Mouse (Mus musculus): ENCODE measurements around the gene Col5a1. TPM values are rescaled to one million over a fixed set of nuclear protein-coding genes. Genes with fewer than 3 reads are reported as not detected.

Gene Col5a1
- polyA plus RNA-seq, 1 experiment from 2014 or later, result 29.0 TPM

DNA sequence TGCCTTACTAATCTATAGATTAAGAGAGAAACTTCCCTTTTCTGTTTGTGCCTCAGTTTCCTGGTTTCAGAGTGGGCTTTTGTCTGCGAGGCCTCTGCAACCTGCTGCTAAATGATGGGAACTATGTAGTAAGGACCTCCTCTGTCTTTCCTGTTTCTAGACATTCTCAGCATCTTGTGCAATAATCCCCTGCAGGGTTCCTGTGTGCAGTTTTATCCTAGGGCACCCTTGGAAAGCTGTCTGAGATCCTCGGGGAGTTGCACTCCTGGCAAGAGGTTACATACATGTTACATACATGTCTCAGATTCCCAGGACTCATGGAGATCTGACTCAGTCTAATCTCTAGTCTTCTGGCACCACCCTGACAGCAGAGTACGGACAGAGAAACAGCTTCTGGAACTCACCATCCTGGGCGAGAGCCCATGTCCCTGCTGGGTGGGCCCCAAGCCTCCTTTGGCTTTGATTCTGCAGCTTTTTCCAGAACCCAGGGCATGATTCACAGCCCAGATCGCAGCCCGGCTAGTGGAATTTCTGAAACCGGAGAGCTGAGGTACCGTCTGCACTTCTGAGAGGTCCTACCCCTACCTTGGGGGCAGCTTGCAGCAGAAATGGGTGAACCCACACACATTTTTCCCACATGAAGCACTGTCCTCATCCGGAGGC, 24.5 kb upstream of the Col5a1 start:
- ATAC-seq (ENCODE audit: low FRiP score), result no peak
- Histone ChIP-seq H3K27ac (ENCODE audit: low read depth, low read length) (no peak overlapping the region), H3K4me3 (ENCODE audit: low read depth, low read length) (no peak overlapping the region), H3K27me3 (ENCODE audit: control insufficient read depth, insufficient read depth, low read length) (peaks cover 2% of the 10 kb centered on the region; the same call in 1 of the 2 replicates), H3K36me3 (ENCODE audit: control insufficient read depth, insufficient read depth, low read length) (no peaks in the 10 kb centered on the region), H3K9me3 (ENCODE audit: control insufficient read depth, low read length) (no peaks in the 10 kb centered on the region), H3K4me1 (replicated peaks; ENCODE audit: control insufficient read depth, insufficient read depth, low read length) (0 out of 2 replicates have a peak, but pooled peaks cover 3% of the 10 kb centered on the region), H3K9ac (ENCODE audit: low read depth, low read length) (no peak overlapping the region), H3K4me2 (replicated peaks; ENCODE audit: low read depth, low read length) (no peak overlapping the region)
- no peak for DNase-seq (ENCODE audit: low spot score)
- WGBS, result 88% methylated on average over 9 of the region's 9 CpGs

DNA sequence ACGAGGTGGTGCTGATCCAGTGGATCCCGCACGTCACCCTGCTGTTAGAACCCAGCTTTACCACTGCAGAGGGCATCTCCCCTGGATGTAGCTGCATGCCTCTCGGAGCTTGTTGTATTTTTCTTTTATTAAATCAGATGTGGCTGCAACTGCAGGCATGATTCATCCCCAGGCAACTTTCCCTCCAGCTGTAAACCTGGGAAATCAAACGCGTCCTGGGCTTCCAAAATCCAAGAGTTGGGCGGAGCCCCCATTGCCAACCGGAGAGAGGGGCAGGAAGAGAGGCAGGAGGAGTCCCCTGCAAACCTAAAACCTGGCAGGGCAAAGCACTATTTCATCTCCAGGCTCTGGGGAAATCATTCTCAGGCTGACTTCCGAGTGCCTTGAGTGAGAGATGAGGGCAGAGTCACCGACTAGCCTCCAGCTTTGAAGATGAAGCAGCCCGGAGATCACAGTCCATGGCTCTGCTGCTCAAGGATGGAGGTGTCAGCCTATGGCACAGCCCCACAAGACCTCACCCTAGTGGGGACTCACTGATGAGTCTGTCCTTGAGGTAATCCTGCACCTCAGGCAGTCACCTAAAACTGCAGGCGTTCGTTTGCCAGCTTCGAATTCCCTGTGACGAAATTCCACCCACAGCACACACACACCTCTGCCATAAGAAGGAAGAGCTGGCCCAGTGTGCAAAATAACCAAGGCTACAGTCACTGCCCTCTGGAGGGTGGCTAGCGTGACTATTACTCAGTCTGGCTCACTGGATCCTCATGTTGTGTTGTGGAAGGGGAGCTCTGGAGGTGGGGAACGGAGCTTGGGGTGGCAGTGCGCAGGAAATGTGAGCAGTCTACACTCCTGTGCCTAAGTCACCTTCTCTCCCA, 21.5 kb upstream of the Col5a1 start:
- WGBS, result 76% methylated on average over 18 of the region's 18 CpGs

GRCm38 (mm10) chr2:27870586-27870985, 15.6 kb upstream of the Col5a1 start:
- no peak overlapping the region for H3K27ac ChIP-seq (ENCODE audit: low read depth, low read length)
- no peak overlapping the region for H3K4me3 ChIP-seq (ENCODE audit: low read depth, low read length)
- no peaks in the 10 kb centered on the region for H3K36me3 ChIP-seq (ENCODE audit: control insufficient read depth, insufficient read depth, low read length)
- no peak overlapping the region for H3K9ac ChIP-seq (ENCODE audit: low read depth, low read length)
- DNase-seq (ENCODE audit: low spot score), result no peak
- H3K4me2 ChIP-seq (replicated peaks; ENCODE audit: low read depth, low read length), result no peak overlapping the region
- WGBS, result 86% methylated on average over 1 of the region's 1 CpGs
- ATAC-seq (ENCODE audit: low FRiP score), result no peak
- no peaks in the 10 kb centered on the region for H3K4me1 ChIP-seq (replicated peaks; ENCODE audit: control insufficient read depth, insufficient read depth, low read length)
- no peaks in the 10 kb centered on the region for H3K27me3 ChIP-seq (ENCODE audit: control insufficient read depth, insufficient read depth, low read length)
- H3K9me3 ChIP-seq (ENCODE audit: control insufficient read depth, low read length), result no peaks in the 10 kb centered on the region

More for the DNA sequence above, 21.5 kb upstream of the Col5a1 start:
- no peaks in the 10 kb centered on the region for H3K36me3 ChIP-seq (ENCODE audit: control insufficient read depth, insufficient read depth, low read length)
- no peak overlapping the region for H3K4me2 ChIP-seq (replicated peaks; ENCODE audit: low read depth, low read length)
- ATAC-seq (ENCODE audit: low FRiP score), result no peak
- H3K27ac ChIP-seq (ENCODE audit: low read depth, low read length), result no peak overlapping the region
- H3K9me3 ChIP-seq (ENCODE audit: control insufficient read depth, low read length), result no peaks in the 10 kb centered on the region
- 0 out of 2 replicates have a peak, but pooled peaks cover 3% of the 10 kb centered on the region for H3K4me1 ChIP-seq (replicated peaks; ENCODE audit: control insufficient read depth, insufficient read depth, low read length)
- DNase-seq (ENCODE audit: low spot score), result no peak
- H3K4me3 ChIP-seq (ENCODE audit: low read depth, low read length), result no peak overlapping the region
- H3K9ac ChIP-seq (ENCODE audit: low read depth, low read length), result no peak overlapping the region
- H3K27me3 ChIP-seq (ENCODE audit: control insufficient read depth, insufficient read depth, low read length), result no peaks in the 10 kb centered on the region; the same call in 1 of the 2 replicates

GRCm38 (mm10) chr2:27871056-27871455, 15.2 kb upstream of the Col5a1 start:
- H3K27me3 ChIP-seq (ENCODE audit: control insufficient read depth, insufficient read depth, low read length), result no peaks in the 10 kb centered on the region
- no peak for DNase-seq (ENCODE audit: low spot score)
- WGBS, result 60% methylated on average over 4 of the region's 4 CpGs

GRCm38 (mm10) chr2:27872276-27872675, 13.9 kb upstream of the Col5a1 start:
- Histone ChIP-seq H3K9ac (ENCODE audit: low read depth, low read length) (no peak overlapping the region), H3K9me3 (ENCODE audit: control insufficient read depth, low read length) (no peaks in the 10 kb centered on the region), H3K27ac (ENCODE audit: low read depth, low read length) (no peak overlapping the region), H3K27me3 (ENCODE audit: control insufficient read depth, insufficient read depth, low read length) (no peaks in the 10 kb centered on the region), H3K4me1 (replicated peaks; ENCODE audit: control insufficient read depth, insufficient read depth, low read length) (no peaks in the 10 kb centered on the region), H3K36me3 (ENCODE audit: control insufficient read depth, insufficient read depth, low read length) (no peaks in the 10 kb centered on the region), H3K4me3 (ENCODE audit: low read depth, low read length) (no peak overlapping the region), H3K4me2 (replicated peaks; ENCODE audit: low read depth, low read length) (no peak overlapping the region)
- ATAC-seq (ENCODE audit: low FRiP score) (no peak), DNase-seq (ENCODE audit: low spot score) (no peak)
- 76% methylated on average over 3 of the region's 3 CpGs for whole genome bisulfite sequencing

More at GRCm38 (mm10) chr2:27871056-27871455, 15.2 kb upstream of the Col5a1 start:
- ATAC-seq (ENCODE audit: low FRiP score), result no peak
- Histone ChIP-seq H3K9ac (ENCODE audit: low read depth, low read length) (no peak overlapping the region), H3K4me3 (ENCODE audit: low read depth, low read length) (no peak overlapping the region), H3K4me1 (replicated peaks; ENCODE audit: control insufficient read depth, insufficient read depth, low read length) (no peaks in the 10 kb centered on the region), H3K36me3 (ENCODE audit: control insufficient read depth, insufficient read depth, low read length) (no peaks in the 10 kb centered on the region), H3K27ac (ENCODE audit: low read depth, low read length) (no peak overlapping the region), H3K9me3 (ENCODE audit: control insufficient read depth, low read length) (no peaks in the 10 kb centered on the region), H3K4me2 (replicated peaks; ENCODE audit: low read depth, low read length) (no peak overlapping the region)

- Histone ChIP-seq H3K27me3 (ENCODE audit: control insufficient read depth, insufficient read depth, low read length) (no peaks in the 10 kb centered on the region), H3K4me1 (replicated peaks; ENCODE audit: control insufficient read depth, insufficient read depth, low read length) (no peaks in the 10 kb centered on the region), H3K36me3 (ENCODE audit: control insufficient read depth, insufficient read depth, low read length) (no peaks in the 10 kb centered on the region), H3K9me3 (ENCODE audit: control insufficient read depth, low read length) (no peaks in the 10 kb centered on the region), H3K9ac (ENCODE audit: low read depth, low read length) (no peak overlapping the region), H3K4me3 (ENCODE audit: low read depth, low read length) (no peak overlapping the region), H3K27ac (ENCODE audit: low read depth, low read length) (no peak overlapping the region), H3K4me2 (replicated peaks; ENCODE audit: low read depth, low read length) (no peak overlapping the region)
- DNase-seq (ENCODE audit: low spot score), result no peak
- WGBS, result 79% methylated on average over 5 of the region's 5 CpGs
- no peak for ATAC-seq (ENCODE audit: low FRiP score)
Observed at GRCm38 (mm10) chr2:27873030-27873429, 13.2 kb upstream of the Col5a1 start.

GRCm38 (mm10) chr2:27874596-27874995, 11.6 kb upstream of the Col5a1 start:
- Histone ChIP-seq H3K4me2 (replicated peaks; ENCODE audit: low read depth, low read length) (no peak overlapping the region), H3K9ac (ENCODE audit: low read depth, low read length) (no peak overlapping the region), H3K27me3 (ENCODE audit: control insufficient read depth, insufficient read depth, low read length) (no peaks in the 10 kb centered on the region), H3K27ac (ENCODE audit: low read depth, low read length) (no peak overlapping the region), H3K36me3 (ENCODE audit: control insufficient read depth, insufficient read depth, low read length) (no peaks in the 10 kb centered on the region), H3K4me3 (ENCODE audit: low read depth, low read length) (no peak overlapping the region), H3K4me1 (replicated peaks; ENCODE audit: control insufficient read depth, insufficient read depth, low read length) (no peaks in the 10 kb centered on the region), H3K9me3 (ENCODE audit: control insufficient read depth, low read length) (no peaks in the 10 kb centered on the region)
- DNase-seq (ENCODE audit: low spot score) (no peak), ATAC-seq (ENCODE audit: low FRiP score) (no peak)
- 84% methylated on average over 3 of the region's 3 CpGs for WGBS

GRCm38 (mm10) chr2:27875231-27875630, 11.0 kb upstream of the Col5a1 start:
- WGBS, result 75% methylated on average over 5 of the region's 5 CpGs
- no peak overlapping the region for H3K4me2 ChIP-seq (replicated peaks; ENCODE audit: low read depth, low read length)
- DNase-seq (ENCODE audit: low spot score), result no peak
- H3K4me3 ChIP-seq (ENCODE audit: low read depth, low read length), result no peak overlapping the region
- no peaks in the 10 kb centered on the region for H3K27me3 ChIP-seq (ENCODE audit: control insufficient read depth, insufficient read depth, low read length)
- H3K9me3 ChIP-seq (ENCODE audit: control insufficient read depth, low read length), result no peaks in the 10 kb centered on the region
- H3K4me1 ChIP-seq (replicated peaks; ENCODE audit: control insufficient read depth, insufficient read depth, low read length), result no peaks in the 10 kb centered on the region
- H3K27ac ChIP-seq (ENCODE audit: low read depth, low read length), result no peak overlapping the region
- no peak overlapping the region for H3K9ac ChIP-seq (ENCODE audit: low read depth, low read length)
- no peaks in the 10 kb centered on the region for H3K36me3 ChIP-seq (ENCODE audit: control insufficient read depth, insufficient read depth, low read length)
- ATAC-seq (ENCODE audit: low FRiP score), result no peak
